Mouse (Mus musculus): Measurements from ENCODE around the gene Wwtr1.

DNA sequence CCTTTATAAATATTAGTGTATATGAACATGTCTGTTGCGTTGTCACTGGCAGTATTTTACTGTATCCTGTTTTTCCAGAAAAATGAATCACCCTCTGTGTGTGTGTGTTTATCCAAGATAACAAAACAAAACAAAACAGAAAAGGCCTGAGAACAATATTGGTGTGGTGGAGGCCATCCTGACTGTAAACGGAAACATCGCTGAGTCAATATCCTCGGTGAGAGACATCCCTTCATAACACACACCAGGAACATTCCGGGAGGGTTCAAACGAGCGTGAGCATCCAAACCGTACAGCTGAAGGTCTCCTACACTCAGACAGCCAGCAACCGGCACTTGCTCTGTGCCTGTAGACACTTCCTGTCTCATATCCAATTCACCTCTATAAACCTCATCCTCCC, 31.6 kb downstream of the Wwtr1 start:
- TF ChIP-seq CTCF (IDR thresholded peaks at IDR 0.05; ENCODE audit: insufficient read depth, low read length) (no peak), POLR2A (IDR thresholded peaks at IDR 0.05; ENCODE audit: borderline replicate concordance, extremely low read depth, low read depth, low read length) (no peak)

All from lung, adult 2 months (tissue).